Mouse (Mus musculus): ENCODE data around the gene Npb.

Gene Npb

DNA sequence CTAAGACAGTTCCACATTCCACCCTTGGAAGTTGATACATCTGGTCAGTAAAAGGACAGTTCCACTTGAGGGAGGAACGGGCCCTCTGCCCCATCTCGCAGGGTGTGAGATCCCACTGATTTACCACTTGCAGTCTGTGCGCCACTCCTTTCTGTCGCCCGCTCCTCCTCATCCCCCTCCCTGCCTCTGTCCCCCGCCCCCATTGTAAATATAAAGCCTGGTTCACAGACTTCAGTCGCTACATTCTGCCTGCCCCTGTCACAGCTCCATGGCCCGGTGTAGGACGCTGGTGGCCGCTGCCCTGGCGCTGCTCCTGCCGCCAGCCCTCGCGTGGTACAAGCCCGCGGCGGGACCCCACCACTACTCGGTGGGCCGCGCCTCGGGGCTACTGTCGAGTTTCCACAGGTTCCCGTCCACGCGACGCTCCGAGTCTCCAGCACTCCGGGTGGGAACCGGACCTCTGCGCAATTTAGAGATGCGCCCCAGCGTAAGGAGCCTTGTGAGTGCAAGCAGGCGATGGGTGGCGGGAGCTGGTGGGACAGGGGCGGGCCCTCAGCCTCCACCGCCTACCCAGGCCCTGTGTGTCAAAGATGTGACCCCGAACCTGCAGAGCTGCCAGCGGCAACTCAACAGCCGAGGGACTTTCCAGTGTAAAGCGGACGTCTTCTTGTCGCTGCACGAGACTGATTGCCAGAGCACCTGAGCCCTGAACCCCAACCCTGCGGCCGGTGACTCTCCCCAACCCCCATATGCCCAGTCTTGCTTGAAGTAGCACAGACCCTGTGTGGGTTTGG is at the start of gene Npb:
Npb (plus strand) TSS at position 237 of the 794 bp plus-strand sequence.
- POLR2A ChIA-PET: interaction anchor here (0.5 to 28.4 kb wide), 69 partner anchors 9 to 383 kb away, joined by 3 to 947 read pairs (median 5); partner anchors contain the start of genes Mafg (in 4 of the 4), P4hb (in 4 of the 4), Alyref (in 3 of the 4) and Anapc11 (in 3 of the 4)
- CTCF ChIA-PET: interaction anchor here in 3 of 4 experiments (0.7 to 3.1 kb wide), 18 partner anchors 11 to 196 kb away, joined by 3 to 19 read pairs (median 5); partner anchors contain the start of gene Rac3 (in 2 of the 3)

DNA sequence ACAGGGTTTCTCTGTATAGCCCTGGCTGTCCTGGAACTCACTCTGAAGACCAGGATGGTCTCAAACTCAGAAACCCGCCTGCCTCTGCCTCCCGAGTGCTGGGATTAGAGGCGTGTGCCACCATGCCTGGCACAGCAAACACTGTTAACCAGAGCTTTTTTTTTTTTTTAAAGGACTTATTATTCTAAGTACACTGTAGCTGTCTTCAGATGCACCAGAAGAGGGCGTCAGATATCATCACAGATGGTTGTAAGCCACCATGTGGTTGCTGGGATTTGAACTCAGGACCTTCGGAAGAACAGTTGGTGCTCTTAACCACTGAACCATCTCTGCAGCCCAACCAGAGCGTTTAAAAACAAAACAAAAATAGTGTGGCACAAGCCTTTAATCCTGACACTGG is 49.4 kb upstream of the Npb start:
- ChIA-PET CTCF (interaction anchor here (0.5 to 1.4 kb wide), 21 partner anchors 9 to 494 kb away, joined by 3 to 4 read pairs (median 3); partner anchors contain the start of genes Gcgr (in 2 of the 4) and P4hb (in 2 of the 4)), POLR2A (interaction anchor here (0.6 to 20.6 kb wide), 14 partner anchors 9 to 1039 kb away, joined by 3 to 358 read pairs (median 4); partner anchors contain the start of genes P4hb (in 2 of the 4), Arl16 (in 1 of the 4), Dcxr (in 1 of the 4) and Npb (in 1 of the 4))

DNA sequence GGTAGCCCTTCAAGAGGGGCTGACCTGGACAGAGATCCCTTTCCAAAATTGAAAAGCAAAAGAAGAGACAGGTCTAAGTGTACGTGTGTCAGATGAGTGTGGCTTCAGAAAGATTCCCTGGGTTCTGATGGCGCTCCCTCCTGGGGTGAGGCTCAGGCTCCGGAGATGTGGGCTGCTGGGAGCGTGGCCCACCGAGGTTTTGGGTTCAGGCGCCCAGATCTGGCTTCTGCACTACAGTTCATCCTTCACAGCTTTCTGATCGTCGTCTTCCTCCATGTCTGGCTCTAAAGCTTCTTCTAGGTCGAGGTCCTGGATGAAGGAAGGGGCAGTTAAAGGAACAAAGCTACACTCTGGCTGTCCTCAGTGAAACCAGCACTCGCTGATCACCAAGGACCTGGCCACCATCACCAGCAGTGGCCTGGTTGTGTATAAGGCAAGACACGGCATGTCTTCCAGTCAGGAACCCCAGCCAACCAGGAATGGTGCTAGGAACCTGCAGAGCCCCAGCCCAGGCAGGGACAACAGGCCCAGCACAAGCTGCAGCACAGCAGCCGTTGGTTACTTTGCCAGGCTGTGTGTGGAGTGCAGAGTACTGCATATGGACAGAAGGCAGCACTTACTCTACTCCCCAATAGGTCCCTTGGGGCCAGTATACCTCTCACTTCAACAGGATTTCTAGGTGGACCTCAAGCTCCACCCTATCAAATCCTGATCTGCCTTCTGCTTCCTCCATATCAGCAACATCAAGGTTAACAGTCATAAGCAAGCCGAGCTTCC is 47.1 kb upstream of the Npb start:
- ChIA-PET POLR2A (interaction anchor here in 3 of 4 experiments (1.1 to 20.6 kb wide), 8 partner anchors 9 to 69 kb away, joined by 3 to 358 read pairs (median 6); partner anchors contain the start of genes P4hb (in 3 of the 3), Arhgdia (in 1 of the 3) and Slc25a10 (in 1 of the 3)), CTCF (no interaction called here)

DNA sequence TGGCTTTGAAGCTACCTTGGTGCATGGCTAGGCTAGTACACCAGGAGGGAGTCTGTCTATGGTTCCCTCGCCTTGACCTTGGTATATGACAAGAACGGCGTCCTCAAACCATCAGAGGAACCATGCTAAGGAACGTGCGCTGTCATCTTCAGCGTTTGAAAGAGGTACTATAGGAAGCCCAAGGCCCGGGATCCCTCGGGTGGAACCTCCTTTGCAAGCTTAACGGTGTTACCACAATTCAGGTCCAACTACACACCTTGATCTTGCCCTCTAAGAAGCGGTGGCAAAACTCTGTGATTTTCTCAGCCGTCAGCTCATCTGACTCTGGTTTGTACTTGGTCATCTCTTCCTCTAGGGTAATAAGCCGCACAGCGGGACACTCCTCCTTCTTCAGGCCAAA is 45.3 kb upstream of the Npb start:
- ChIA-PET POLR2A (interaction anchor here in 3 of 4 experiments (0.8 to 20.6 kb wide), 15 partner anchors 8 to 327 kb away, joined by 3 to 358 read pairs (median 3); partner anchors contain the start of genes P4hb (in 3 of the 3), Ppp1r27 (in 2 of the 3), Ccdc137 (in 1 of the 3) and Dcxr (in 1 of the 3)), CTCF (interaction anchor here in 1 of 4 experiments (0.6 to 0.7 kb wide), 2 partner anchors 71 to 1352 kb away, joined by 3 read pairs; no protein-coding TSS in a partner anchor)

DNA sequence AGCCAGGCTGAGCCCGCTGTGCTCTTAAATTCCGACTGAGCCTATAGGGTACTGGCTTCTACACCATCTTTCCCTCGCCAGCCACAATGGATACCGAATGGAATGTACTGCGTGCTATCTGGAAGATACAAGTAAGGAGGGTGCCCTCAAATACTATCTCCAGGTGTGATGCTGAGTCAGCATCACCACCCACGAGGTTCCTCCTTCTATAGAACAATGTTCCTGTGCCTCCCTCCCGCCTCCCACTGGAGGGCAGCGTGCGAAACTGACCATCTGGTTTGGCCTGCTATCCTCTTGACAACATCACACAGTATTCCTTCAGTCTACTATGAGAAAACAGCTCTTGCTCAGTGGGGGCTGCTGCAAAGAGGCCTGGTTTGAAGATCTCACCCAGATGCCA is 43.2 kb upstream of the Npb start:
- ChIA-PET CTCF (no interaction called here), POLR2A (interaction anchor here in 3 of 4 experiments (0.7 to 20.6 kb wide), 7 partner anchors 6 to 119 kb away, joined by 3 to 358 read pairs (median 5); partner anchors contain the start of genes P4hb (in 2 of the 3), Mcrip1 (in 1 of the 3) and Ppp1r27 (in 1 of the 3))

DNA sequence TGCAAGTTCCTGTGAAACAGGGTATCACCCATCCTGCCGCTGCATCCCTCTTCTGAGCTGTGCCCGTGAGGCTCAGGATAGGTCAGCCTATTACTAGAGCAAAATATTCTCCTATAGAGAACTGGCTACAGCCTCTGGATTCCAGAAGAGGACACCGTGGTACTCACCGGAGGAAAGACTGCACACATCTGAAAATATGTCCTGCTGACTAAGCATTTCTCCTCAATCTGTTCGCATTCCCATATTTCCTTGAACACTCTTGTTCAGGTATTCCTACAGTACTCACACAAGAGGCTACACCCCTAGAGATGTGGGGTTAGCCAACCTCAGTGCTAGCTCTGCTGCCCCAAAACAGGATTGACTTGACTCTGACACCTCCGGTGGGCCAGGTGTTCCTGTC is 40.0 kb upstream of the Npb start:
- ChIA-PET POLR2A (interaction anchor here in 2 of 4 experiments (0.6 to 20.6 kb wide), 19 partner anchors 5 to 235 kb away, joined by 3 to 358 read pairs (median 5); partner anchors contain the start of genes Arhgdia (in 2 of the 2), Arl16 (in 1 of the 2), Mcrip1 (in 1 of the 2) and P4hb (in 1 of the 2)), CTCF (interaction anchor here in 3 of 4 experiments (0.6 to 1.6 kb wide), 6 partner anchors 9 to 337 kb away, joined by 3 to 7 read pairs (median 3); partner anchors contain the start of gene Gcgr (in 1 of the 3))

DNA sequence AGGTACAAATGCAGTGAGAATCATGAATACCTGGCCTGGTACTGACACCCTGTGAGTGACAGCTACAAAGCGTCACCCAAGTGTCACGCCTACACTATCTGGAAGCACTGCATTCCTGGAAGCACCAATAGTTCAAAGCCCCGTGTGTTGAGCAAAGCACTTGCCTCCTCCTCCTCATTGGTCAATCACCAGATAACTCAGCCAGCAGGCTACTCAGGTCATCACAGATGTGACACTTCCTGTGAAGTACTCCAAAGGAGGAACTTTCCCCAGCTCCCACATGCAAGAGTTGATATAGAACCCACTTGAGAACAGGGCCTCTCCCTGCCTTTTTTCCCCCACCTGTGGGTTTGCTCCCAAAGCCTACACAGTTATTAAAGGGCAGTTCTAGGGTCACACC is 37.2 kb upstream of the Npb start:
- ChIA-PET CTCF (interaction anchor here in 1 of 4 experiments (0.8 to 1.0 kb wide), 2 partner anchors 9 to 78 kb away, joined by 3 read pairs; no protein-coding TSS in a partner anchor), POLR2A (interaction anchor here in 3 of 4 experiments (1.4 to 16.3 kb wide), 26 partner anchors 8 to 280 kb away, joined by 3 to 358 read pairs (median 26); partner anchors contain the start of genes Arhgdia (in 2 of the 3), Arl16 (in 2 of the 3), Mcrip1 (in 2 of the 3) and Ppp1r27 (in 2 of the 3))

DNA sequence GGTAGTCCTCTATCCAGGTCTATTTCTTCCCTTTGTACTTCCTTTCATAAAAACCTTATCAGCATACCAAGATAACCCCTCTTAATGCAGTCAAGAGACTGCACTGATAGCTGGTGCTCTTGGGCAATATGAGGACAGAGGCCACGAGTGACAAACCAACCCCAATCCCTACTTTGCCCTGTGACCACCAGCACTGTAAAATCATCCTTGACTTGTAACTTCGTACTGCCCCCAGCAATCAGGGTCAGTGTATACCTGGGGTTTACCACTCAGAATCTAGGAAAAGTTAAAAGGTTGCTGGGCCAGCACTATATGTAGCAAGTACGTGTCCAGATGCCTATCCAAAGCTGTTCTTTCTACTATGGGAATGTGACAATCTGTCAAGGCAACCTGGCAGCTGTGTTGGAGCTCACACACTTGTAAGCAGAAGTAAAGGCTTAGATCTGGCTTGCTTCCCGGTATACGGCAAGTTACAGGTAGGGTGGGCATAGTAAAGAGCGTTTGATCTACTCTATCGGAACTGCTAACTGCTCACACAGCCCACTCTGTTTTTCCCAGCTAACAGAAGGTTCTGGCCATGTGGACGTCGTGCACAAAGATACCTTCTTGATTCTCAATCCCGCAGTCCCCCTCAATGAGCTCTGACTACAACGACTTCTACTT is 36.4 kb upstream of the Npb start:
- ChIA-PET POLR2A (interaction anchor here in 3 of 4 experiments (0.6 to 16.3 kb wide), 92 partner anchors 8 to 657 kb away, joined by 3 to 358 read pairs (median 10); partner anchors contain the start of genes Arhgdia (in 3 of the 3), Arl16 (in 3 of the 3), Gcgr (in 3 of the 3) and Mafg (in 3 of the 3)), CTCF (interaction anchor here in 2 of 4 experiments (0.7 to 3.4 kb wide), 9 partner anchors 9 to 204 kb away, joined by 3 to 18 read pairs (median 3); partner anchors contain the start of gene Rac3 (in 1 of the 2))

DNA sequence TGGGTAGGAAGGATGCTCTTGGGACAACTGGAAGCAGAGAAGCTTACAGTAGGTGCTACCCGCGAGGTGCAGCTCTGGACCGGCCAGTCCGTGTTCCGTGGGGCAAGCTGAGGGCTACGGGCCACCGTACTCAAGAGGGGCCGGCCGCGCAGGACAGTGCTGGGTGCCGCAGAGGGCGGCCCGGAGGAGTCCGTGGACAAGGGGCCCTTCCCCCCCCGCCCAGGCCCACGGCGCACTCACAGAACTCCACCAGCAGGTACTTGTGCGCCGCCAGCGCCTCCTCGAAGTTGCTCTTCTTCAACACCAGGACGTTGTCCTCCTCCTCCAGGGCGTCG is 35.9 kb upstream of the Npb start:
- CTCF ChIA-PET: interaction anchor here in 3 of 4 experiments (0.6 to 3.4 kb wide), 12 partner anchors 10 to 643 kb away, joined by 3 to 18 read pairs (median 4); partner anchors contain the start of gene Rac3 (in 1 of the 3)
- POLR2A ChIA-PET: interaction anchor here (0.6 to 16.3 kb wide), 140 partner anchors 8 to 1101 kb away, joined by 3 to 358 read pairs (median 6); partner anchors contain the start of genes Arhgdia (in 3 of the 4), Arl16 (in 3 of the 4), Gcgr (in 3 of the 4) and Mafg (in 3 of the 4)

DNA sequence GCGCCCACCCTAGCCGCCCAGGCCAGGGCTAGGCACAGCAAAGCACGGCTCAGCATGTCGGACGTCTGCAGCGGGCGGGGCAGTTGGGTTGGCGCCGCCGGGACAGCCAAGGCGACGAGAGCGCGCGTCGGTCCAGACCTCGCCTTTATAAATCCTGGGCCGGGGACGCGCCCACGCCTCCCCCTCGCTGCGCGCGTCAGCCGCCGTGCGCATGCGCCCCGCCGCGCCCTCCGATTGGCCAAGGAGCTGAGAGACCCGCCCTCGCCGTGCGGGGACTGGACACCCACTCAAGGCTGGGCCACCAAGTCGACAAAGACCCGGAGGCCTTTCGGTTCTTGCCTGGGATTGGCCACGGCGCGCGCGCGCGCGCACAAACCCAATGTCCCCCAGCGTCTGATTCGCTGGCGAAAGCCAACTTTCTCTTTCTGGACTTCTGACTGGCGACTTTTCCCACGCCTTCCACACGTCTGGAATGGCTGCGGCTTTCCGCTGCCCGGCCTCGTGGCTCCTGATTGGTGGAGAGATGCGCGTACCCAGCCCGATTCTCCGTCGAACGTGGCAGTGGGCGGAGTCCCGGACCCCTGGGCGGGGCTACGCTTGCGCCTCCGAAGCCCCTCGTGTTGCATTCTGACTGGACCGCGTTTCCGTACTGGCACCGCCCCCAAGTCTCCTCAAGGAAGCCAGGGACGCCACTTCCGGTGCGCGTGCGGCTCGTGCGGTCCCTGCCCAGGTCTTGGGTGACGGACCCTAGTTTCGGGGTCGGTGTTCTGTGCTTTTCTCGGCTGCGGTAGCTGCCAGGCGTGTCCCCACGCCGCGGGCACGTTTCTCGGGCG is 35.3 kb upstream of the Npb start, which contains the start of gene P4hb:
P4hb (minus strand) TSS at position 502 of the 833 bp plus-strand sequence.
- POLR2A ChIA-PET: interaction anchor here (0.5 to 16.3 kb wide), 181 partner anchors 9 to 1100 kb away, joined by 3 to 358 read pairs (median 5); partner anchors contain the start of genes Arhgdia (in 3 of the 4), Arl16 (in 3 of the 4), Ccdc137 (in 3 of the 4) and Gcgr (in 3 of the 4)
- CTCF ChIA-PET: interaction anchor here in 3 of 4 experiments (0.6 to 3.4 kb wide), 14 partner anchors 9 to 643 kb away, joined by 3 to 18 read pairs (median 3); partner anchors contain the start of gene Rac3 (in 1 of the 3)

DNA sequence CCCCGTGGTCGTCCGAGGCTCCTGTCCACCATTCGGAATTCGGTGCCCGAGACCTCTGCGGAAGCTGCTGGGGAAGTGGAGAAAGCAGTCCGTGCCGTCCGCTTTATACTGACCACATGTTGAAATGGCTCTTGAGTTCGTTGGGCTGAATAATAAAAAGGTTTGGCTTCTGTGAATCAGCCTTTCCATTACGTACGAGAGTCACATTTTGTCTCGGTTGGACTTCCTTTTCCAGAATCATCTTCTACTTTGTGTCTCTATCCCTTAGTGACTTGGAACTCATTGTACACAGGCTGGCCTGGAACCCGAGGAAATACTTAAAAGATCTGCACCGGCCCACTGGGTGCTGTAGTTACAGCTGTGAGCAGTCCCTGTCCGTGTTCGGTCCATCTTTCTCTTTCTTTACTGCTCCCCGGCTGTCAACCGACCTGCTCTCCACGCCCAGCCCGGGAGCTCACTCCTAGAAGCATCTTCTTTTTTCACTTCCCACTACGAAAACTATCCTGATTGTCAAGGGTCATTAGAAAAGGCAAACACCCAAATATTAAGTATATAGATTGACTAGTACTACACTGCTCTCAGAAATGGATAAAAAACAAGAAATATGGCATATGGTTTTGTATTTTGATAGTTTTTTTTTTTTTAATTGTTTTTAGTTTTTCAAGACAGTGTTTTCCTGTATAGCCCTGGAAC is 34.5 kb upstream of the Npb start:
- POLR2A ChIA-PET: interaction anchor here (0.5 to 16.3 kb wide), 89 partner anchors 8 to 1099 kb away, joined by 3 to 358 read pairs (median 6); partner anchors contain the start of genes Arl16 (in 3 of the 4), Gcgr (in 3 of the 4), Mrpl12 (in 3 of the 4) and Pycr1 (in 3 of the 4)

DNA sequence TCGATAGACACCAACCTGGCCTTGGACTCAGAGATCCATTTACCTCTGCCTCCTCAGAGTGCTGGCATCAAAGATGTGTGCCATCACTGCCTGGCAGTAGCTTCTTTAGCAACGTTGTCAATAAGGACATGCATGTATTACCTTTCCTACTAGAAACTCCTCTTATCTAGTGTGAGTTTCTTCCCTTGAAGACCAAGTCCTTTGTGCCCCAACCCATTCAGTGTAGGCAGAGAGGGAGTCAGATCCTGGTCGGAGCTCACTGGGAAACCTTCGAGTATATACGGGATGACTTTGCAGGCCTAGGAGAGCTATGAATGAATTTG is 34.0 kb upstream of the Npb start:
- POLR2A ChIA-PET: interaction anchor here (0.6 to 16.3 kb wide), 68 partner anchors 8 to 631 kb away, joined by 3 to 358 read pairs (median 6); partner anchors contain the start of genes Mrpl12 (in 4 of the 4), Arl16 (in 3 of the 4), Pycr1 (in 3 of the 4) and Arhgdia (in 2 of the 4)
- CTCF ChIA-PET: interaction anchor here in 2 of 4 experiments (0.6 to 3.4 kb wide), 4 partner anchors 8 to 202 kb away, joined by 3 to 18 read pairs (median 7); no protein-coding TSS in a partner anchor

More for the DNA sequence above, 34.5 kb upstream of the Npb start:
- CTCF ChIA-PET: interaction anchor here in 3 of 4 experiments (0.6 to 3.4 kb wide), 5 partner anchors 9 to 203 kb away, joined by 3 to 18 read pairs (median 5); no protein-coding TSS in a partner anchor

DNA sequence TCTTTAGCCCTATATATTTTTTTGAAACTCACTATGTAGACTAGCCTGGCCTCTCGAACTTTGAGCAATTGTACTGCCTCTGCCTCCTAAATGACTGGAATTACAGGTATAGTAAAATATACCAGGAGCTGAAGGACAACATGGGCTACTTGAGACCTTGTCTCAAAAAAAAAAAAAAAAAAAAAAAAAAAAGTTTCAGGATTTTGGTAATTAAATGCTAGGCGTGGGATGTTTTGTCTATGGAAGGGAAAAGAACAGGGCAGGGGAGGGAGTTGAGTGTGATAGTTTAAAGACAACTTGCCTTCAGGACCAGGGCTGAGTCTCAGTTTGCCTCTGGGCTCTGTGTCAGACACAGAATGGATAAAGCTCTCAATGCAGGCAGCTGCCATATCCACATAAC is 33.2 kb upstream of the Npb start:
- CTCF ChIA-PET: interaction anchor here in 1 of 4 experiments (0.5 to 3.4 kb wide), 2 partner anchors 7 to 128 kb away, joined by 5 to 18 read pairs; no protein-coding TSS in a partner anchor

DNA sequence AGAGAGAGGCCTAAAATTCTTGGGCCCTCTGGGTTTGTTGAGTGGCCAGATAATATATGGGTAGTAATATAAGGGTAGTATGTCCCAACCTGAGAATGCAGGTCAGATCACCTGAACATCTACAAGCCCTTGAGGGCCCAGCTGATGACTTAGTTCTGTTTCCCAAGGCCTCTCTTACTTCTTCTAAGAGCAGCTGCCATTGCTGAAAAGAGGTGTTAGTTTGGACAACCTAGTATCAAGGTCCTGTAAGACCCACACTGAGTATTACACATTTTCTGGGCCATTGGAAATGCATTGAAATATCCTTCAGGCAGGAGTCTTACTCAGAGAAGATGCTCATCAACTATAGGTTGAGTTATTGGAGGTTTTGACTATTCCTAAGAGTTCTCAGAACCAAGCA is 32.3 kb upstream of the Npb start:
- POLR2A ChIA-PET: interaction anchor here in 3 of 4 experiments (0.8 to 16.3 kb wide), 21 partner anchors 9 to 274 kb away, joined by 3 to 358 read pairs (median 8); partner anchors contain the start of genes Pycr1 (in 2 of the 3), Slc25a10 (in 2 of the 3), Alyref (in 1 of the 3) and Anapc11 (in 1 of the 3)
- CTCF ChIA-PET: interaction anchor here in 2 of 4 experiments (1.6 to 1.9 kb wide), 2 partner anchors 138 to 200 kb away, joined by 3 to 6 read pairs; partner anchors contain the start of gene Lrrc45 (in 1 of the 2)

More for the DNA sequence above, 33.2 kb upstream of the Npb start:
- POLR2A ChIA-PET: interaction anchor here (0.6 to 16.3 kb wide), 42 partner anchors 10 to 572 kb away, joined by 3 to 358 read pairs (median 5); partner anchors contain the start of genes Mcrip1 (in 2 of the 4), Mrpl12 (in 2 of the 4), Npb (in 2 of the 4) and Ppp1r27 (in 2 of the 4)

Data from embryonic stem cell, embryonic (primary cell).